Mouse (Mus musculus) heart, postnatal 0 days (tissue): ENCODE results near the gene Als2cr12. TPM values are rescaled to one million over a fixed set of nuclear protein-coding genes. Genes with fewer than 3 reads are reported as not detected.
"Not testable (repeated sequence)": the region's sequence is repeated elsewhere in the genome, so short reads cannot be mapped to it uniquely, and the experiment has no call there.

ENCODE experiments used
- ATAC-seq: fragments of 200-750 bp; cut with Nextera tagmentation; 2 replicates; pipeline ENCODE4 v1.8.0; 2017; ENCODE audit warnings: low read depth, moderate number of reproducible peaks, moderate library complexity; ENCODE audit not compliant: insufficient read depth
- DNase-seq: peaks from one replicate; pipeline ENCODE4 v3.0.0-alpha.2; 2016; ENCODE audit warnings: low spot score
- H3K27ac ChIP-seq: fragments of 300-500 bp; sonication (generic); 2 replicates; pipeline ENCODE4 v1.5.1; 2014; ENCODE audit warnings: low read depth, mild to moderate bottlenecking
- H3K27me3 ChIP-seq: fragments of 300-500 bp; sonication (generic); 2 replicates; pipeline ENCODE4 v1.6.1; 2014; ENCODE audit warnings: low read length, mixed read lengths; ENCODE audit not compliant: control insufficient read depth, insufficient read depth
- H3K36me3 ChIP-seq: fragments of 300-500 bp; sonication (generic); replicated peaks from 2 replicates; pipeline ENCODE4 v1.6.1; 2014; ENCODE audit warnings: low read length, mixed read lengths; ENCODE audit not compliant: control insufficient read depth, insufficient read depth
- H3K4me1 ChIP-seq: fragments of 300-500 bp; sonication (generic); 2 replicates; pipeline ENCODE4 v1.6.1; 2014; ENCODE audit warnings: antibody characterized with exemption; ENCODE audit not compliant: control insufficient read depth, insufficient read depth
- H3K4me2 ChIP-seq: fragments of 300-500 bp; sonication (generic); 2 replicates; pipeline ENCODE4 v1.6.1; 2014; ENCODE audit warnings: low read depth, mild to moderate bottlenecking, low read length, moderate library complexity
- H3K4me3 ChIP-seq: fragments of 300-500 bp; sonication (generic); 2 replicates; pipeline ENCODE4 v1.5.1; 2014; ENCODE audit warnings: low read depth, low read length
- H3K9ac ChIP-seq: fragments of 300-500 bp; sonication (generic); replicated peaks from 2 replicates; pipeline ENCODE4 v1.6.1; 2014; ENCODE audit warnings: low read depth, low read length, mixed read lengths
- H3K9me3 ChIP-seq: fragments of 300-500 bp; sonication (generic); replicated peaks from 2 replicates; pipeline ENCODE4 v1.6.1; 2016; ENCODE audit warnings: low read length; ENCODE audit not compliant: control insufficient read depth
- CTCF ChIP-seq: IDR thresholded peaks from 2 replicates; pipeline ENCODE4 v1.5.1; 2016; ENCODE audit warnings: antibody characterized with exemption, control low read depth, low read depth
- EP300 ChIP-seq: IDR thresholded peaks from 2 replicates; pipeline ENCODE4 v1.6.1; 2016; ENCODE audit warnings: antibody characterized with exemption, low read depth
- WGBS: fragments of 180-500 bp; shearing (Covaris S2); extraction: QIAGEN DNeasy Blood & Tissue Kit; methylation state at CpG from one replicate; pipeline ENCODE4 v1.1.7; 2014; 5-methylcytosine and 5-hydroxymethylcytosine counted together
- polyA plus RNA-seq: library from polyadenylated mRNA; unstranded; fragments of >200 nt; fragmentation: Nextera tagmentation; extraction: Ambion mirVana; gene quantifications from 2 replicates; pipeline ENCODE4 v1.2.1, GENCODE M21; 2015
- total RNA-seq: library from RNA; depleted of rRNA; stranded (reverse); fragments of >200 nt; gene quantifications from 2 replicates; pipeline ENCODE4 v1.2.3, GENCODE M21; 2014; ENCODE audit warnings: low replicate concordance

Als2cr12 gene
- total and polyA plus RNA-seq, 2 experiments from 2014 or later = not detected

DNA sequence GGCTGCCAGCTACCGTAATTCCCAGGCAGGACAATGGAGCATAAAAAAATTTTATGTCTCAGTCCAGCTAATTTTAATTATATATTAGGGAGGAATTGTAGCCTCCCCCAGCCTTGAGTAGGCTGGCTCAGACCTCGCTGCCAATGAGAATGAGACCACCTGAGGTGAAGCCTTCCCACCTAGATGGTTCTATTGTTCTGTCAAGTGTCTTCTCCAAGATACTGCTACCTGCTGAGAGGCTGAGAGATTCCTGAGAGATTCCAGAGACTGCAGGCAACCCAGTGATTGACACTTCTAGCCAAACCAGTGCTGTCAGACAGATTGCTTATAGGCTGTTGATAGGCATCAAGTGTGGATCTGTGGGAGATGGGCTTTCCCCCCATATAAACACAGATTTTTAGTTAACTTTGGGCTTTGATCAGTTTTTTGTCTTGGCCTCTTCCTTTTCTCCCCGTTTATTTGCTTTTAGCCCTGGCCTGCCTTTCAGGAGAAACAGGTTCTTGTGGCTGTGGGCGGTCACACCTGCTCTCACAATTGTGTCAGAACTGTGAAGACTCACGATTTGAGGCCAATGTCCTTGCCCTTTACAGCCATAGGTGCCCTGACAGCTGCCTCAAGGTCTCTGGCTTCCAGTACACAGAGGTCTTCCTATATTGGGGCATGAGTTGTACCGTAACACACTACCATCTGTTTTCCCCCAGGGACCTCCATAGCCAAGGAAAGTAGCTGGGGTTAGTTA, 5.6 kb downstream of the Als2cr12 start:
- 58% methylated on average over 6 of the region's 6 CpGs for WGBS
- DNase-seq (no peak), ATAC-seq (no peak)
- Histone ChIP-seq H3K36me3 (no peaks in the 10 kb centered on the region), H3K9ac (no peak overlapping the region), H3K27ac (no peak overlapping the region), H3K4me3 (no peak overlapping the region), H3K4me2 (no peak overlapping the region), H3K4me1 (no peaks in the 10 kb centered on the region), H3K9me3 (no peaks in the 10 kb centered on the region), H3K27me3 (no peaks in the 10 kb centered on the region)
- no peak for TF ChIP-seq CTCF
- no peak for TF ChIP-seq EP300

DNA sequence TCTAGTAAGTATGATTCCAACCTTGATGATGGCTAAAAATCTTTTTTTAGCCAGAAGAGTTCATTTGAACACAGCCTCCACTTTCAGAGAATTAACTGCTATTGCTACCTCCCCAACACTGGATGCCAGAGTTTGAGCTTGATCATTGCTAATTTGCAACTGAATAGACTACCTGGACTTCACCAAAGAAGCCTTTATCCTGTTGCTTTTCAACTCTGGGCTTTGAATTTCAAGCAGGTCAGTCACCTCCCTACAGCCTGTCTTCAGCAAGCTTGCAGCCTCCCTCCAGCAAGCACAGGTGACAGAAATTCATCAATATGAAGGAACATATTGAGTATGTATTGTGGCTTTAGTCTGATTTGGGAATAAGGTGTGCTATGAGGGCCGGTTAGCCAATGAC, 6.4 kb downstream of the Als2cr12 start:
- ATAC-seq (no peak), DNase-seq (no peak)
- no peak overlapping the region for H3K4me2 ChIP-seq
- H3K4me3 ChIP-seq = no peak overlapping the region
- no peaks in the 10 kb centered on the region for H3K36me3 ChIP-seq
- H3K9ac ChIP-seq = no peak overlapping the region
- H3K27ac ChIP-seq = no peak overlapping the region
- no peaks in the 10 kb centered on the region for H3K27me3 ChIP-seq
- H3K4me1 ChIP-seq = no peaks in the 10 kb centered on the region
- TF ChIP-seq EP300 = no peak
- no peak for TF ChIP-seq CTCF
- WGBS = 88% methylated on average over 1 of the region's 1 CpGs
- no peaks in the 10 kb centered on the region for H3K9me3 ChIP-seq

DNA sequence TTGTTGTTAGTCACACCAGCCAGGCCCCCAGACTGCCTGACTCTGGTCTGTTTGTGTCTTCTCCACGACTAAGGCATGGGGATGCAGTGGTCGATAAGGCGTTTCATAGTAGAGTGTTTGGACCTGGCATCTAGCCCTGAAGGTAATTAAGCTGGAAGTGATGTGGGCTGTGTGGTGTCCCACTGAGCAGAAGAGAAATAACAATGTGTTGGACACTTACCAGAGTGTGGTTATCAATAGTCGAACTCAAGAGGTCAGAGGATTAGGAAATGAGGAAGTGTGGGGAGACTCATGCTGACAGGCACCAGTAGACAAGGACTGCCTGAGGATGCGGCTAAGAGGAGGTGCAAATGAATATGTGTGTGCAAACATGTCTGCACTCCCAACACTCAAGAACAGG, 17.4 kb downstream of the Als2cr12 start:
- not testable (repeated sequence) for H3K4me1 ChIP-seq, H3K4me2 ChIP-seq, DNase-seq, H3K9ac ChIP-seq, H3K27me3 ChIP-seq, H3K36me3 ChIP-seq, H3K4me3 ChIP-seq, H3K27ac ChIP-seq, H3K9me3 ChIP-seq
- 0 out of 2 replicates have a peak, but pooled peaks have one; percentile 30 for ATAC-seq
- WGBS = 26% methylated on average over 5 of the region's 5 CpGs

DNA sequence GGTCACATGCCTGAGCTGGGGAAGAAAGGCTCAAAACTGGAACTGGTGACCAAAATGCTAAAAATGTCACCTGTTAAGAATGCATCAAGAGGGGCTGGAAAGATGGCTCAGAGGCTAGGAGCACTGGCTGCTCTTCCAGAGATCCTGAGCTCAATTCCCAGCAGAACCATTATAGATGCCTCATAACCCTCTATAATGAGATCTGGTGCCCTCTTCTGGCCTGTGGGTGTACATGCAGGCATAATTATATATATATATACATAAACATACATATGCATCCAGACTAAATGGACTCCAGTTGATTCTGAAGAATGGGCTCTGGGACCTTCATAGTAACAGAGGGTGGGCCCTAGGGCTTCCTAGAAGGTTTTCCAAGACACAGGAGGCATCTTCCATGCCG, 18.2 kb downstream of the Als2cr12 start:
- Histone ChIP-seq H3K36me3 (no peaks in the 10 kb centered on the region), H3K4me1 (no peaks in the 10 kb centered on the region), H3K4me3 (no peak overlapping the region), H3K9ac (no peak overlapping the region), H3K9me3 (no peaks in the 10 kb centered on the region), H3K27me3 (no peaks in the 10 kb centered on the region), H3K27ac (no peak overlapping the region), H3K4me2 (no peak overlapping the region)
- DNase-seq (no peak), ATAC-seq (no peak)
- 100% methylated on average over 1 of the region's 1 CpGs for WGBS
- peak; percentile 57 for TF ChIP-seq CTCF
- TF ChIP-seq EP300 = no peak

DNA sequence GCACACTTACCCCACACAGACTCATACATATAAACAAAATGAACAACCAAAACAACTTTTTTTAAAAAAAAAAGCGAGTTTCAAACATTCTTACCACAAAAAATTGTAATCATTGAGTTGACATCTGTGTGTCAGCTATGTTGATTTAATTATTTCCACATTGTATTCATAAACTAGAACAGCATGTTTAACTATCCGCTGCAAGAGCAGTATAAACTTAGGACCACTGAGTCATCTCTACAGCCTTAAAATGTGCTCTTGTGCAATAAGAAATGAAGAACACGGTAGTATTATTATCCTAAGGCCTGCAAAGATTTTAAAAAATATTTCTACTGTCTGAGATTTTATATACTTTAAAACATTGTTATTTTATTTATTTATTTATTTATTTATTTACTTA, 20.8 kb downstream of the Als2cr12 start:
- H3K9ac ChIP-seq = no peak overlapping the region
- 80% methylated on average over 3 of the region's 3 CpGs for WGBS
- no peaks in the 10 kb centered on the region for H3K27me3 ChIP-seq
- H3K27ac ChIP-seq = no peak overlapping the region
- ATAC-seq = no peak
- no peak overlapping the region for H3K4me2 ChIP-seq
- no peaks in the 10 kb centered on the region for H3K36me3 ChIP-seq
- TF ChIP-seq CTCF (no peak), EP300 (no peak)
- no peaks in the 10 kb centered on the region for H3K9me3 ChIP-seq
- no peaks in the 10 kb centered on the region for H3K4me1 ChIP-seq
- no peak overlapping the region for H3K4me3 ChIP-seq
- no peak for DNase-seq

DNA sequence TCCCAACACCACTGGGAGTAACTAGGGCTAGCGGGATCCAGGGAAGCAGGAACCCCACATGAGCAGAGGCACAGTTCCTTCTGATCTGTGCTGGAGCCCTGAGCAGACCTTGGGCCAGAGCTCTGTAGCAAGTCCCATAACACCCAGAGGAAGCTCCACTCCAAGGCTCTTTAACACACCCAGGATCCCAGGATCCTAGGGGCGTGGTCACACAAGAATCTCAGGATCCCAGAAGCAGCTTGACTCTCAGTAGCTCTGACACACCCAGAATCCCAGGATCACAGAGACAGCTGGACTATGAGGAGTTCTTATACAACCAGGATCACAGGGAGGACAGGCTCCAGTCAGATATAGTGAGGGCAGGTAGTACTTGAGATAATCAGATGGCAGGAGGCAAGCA, 23.7 kb downstream of the Als2cr12 start:
- H3K9ac ChIP-seq = no peak overlapping the region
- WGBS = 85% methylated on average over 2 of the region's 2 CpGs
- no peak overlapping the region for H3K4me2 ChIP-seq
- H3K27me3 ChIP-seq = no peaks in the 10 kb centered on the region
- H3K4me3 ChIP-seq = no peak overlapping the region
- no peaks in the 10 kb centered on the region for H3K4me1 ChIP-seq
- TF ChIP-seq CTCF = no peak
- no peak for TF ChIP-seq EP300
- ATAC-seq (no peak), DNase-seq (no peak)
- 0 out of 2 replicates have a peak, but pooled peaks cover 4% of the 10 kb centered on the region for H3K9me3 ChIP-seq
- H3K36me3 ChIP-seq = no peaks in the 10 kb centered on the region
- no peak overlapping the region for H3K27ac ChIP-seq

DNA sequence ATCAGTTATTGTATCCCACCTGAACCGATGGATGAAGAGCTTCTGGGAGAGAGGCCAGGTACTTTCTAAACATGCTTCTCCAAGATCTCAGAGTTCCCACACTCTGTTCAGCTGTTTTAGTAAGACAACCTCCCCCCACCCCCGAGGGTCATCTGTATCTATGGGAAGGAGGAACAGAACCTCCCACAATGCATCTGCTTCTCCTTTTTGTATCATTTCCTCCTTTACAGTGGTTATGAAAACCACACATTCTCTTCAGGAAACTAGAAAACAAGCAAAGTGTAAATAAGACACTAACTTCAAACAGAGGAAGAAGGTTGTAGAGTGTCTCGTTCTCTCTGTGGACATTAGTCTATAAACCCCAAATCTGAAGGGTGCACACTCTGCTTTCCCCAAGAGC, 26.2 kb downstream of the Als2cr12 start:
- H3K9me3 ChIP-seq, ATAC-seq, H3K4me3 ChIP-seq, H3K36me3 ChIP-seq, H3K27ac ChIP-seq, H3K27me3 ChIP-seq, DNase-seq, H3K4me2 ChIP-seq, H3K4me1 ChIP-seq, H3K9ac ChIP-seq: not testable (repeated sequence)
- 62% methylated on average over 3 of the region's 3 CpGs for WGBS
